In genomic region chr15:82027726-82028125, GRCm38 (mm10) we compare ENCODE assay signal across 27 mouse cellular contexts. TPM values are rescaled to one million over a fixed set of nuclear protein-coding genes. Genes with fewer than 3 reads are reported as not detected.
A peak's percentile ranks its signal among the peaks of the same experiment; 100 is the strongest.
DNase-seq lines count a peak whose midpoint lies in the region; ATAC-seq and TF ChIP-seq lines count a peak whose summit lies in the region.
"Had no signal": no experiment of that assay in that cellular context is flagged by ENCODE, and none has a peak within 500 bp of the region (broad histone marks: within the 10 kb centered on the region; RNA-seq: fewer than 3 reads in every experiment).

No protein-coding gene starts in this region.

- peak; percentile 29 for DNase-seq in liver, postnatal 0 days
- peak; percentile 34 for DNase-seq in splenic B cell, adult 2 months (ENCODE audit: low read depth, low spot score)
- DNase-seq in thymus, postnatal 36 days, result peak; percentile 66 to 84
- DNase-seq in adrenal gland, postnatal 14 days, result no peak
- no peak for DNase-seq in hindbrain, embryonic 10.5 days (ENCODE audit: low spot score)
- DNase-seq: adrenal gland, postnatal 36 days; cerebellum, adult 18-20 months; cerebellum, postnatal 25 days; kidney, adult 11 months; layer of hippocampus, postnatal 36 days; lung, postnatal 36 days; spleen, adult 18-20 months had no signal

- WGBS in liver, postnatal 0 days (ENCODE audit: insufficient replicate concordance), result 76% methylated on average over 7 of the region's 7 CpGs
- WGBS in liver, embryonic 12.5 days (ENCODE audit: insufficient replicate concordance), result 81% methylated on average over 7 of the region's 7 CpGs
- WGBS in bone marrow, adult 2 months, result 42% methylated on average over 7 of the region's 7 CpGs
- 92% methylated on average over 7 of the region's 7 CpGs for WGBS in hindbrain, embryonic 10.5 days

- no peak overlapping the region for H3K9ac ChIP-seq in liver, postnatal 0 days (replicated peaks)
- H3K9ac ChIP-seq in liver, embryonic 12.5 days, result no peak overlapping the region
- H3K9ac ChIP-seq: liver, embryonic 15.5 days had no signal

- TF ChIP-seq EP300 in liver, postnatal 0 days (IDR thresholded peaks at IDR 0.05; ENCODE audit: low read depth), result peak; percentile 66

- H3K27ac ChIP-seq in liver, postnatal 0 days (ENCODE audit: low read depth), result peak overlapping the region; percentile 71
- no peak overlapping the region for H3K27ac ChIP-seq in liver, embryonic 12.5 days
- peak overlapping the region; percentile 62 for H3K27ac ChIP-seq in bone marrow, adult 2 months (ENCODE audit: control insufficient read depth, insufficient read depth, low read depth, low read length, poor library complexity)
- no peak overlapping the region for H3K27ac ChIP-seq in hindbrain, embryonic 10.5 days
- H3K27ac ChIP-seq: embryonic facial prominence, embryonic 10.5 days; kidney, postnatal 0 days; liver, embryonic 15.5 days; stomach, postnatal 0 days had no signal

- no peaks in the 10 kb centered on the region for H3K27me3 ChIP-seq in liver, postnatal 0 days (ENCODE audit: insufficient read depth, low read length)
- no peaks in the 10 kb centered on the region for H3K27me3 ChIP-seq in liver, embryonic 12.5 days (replicated peaks)
- no peaks in the 10 kb centered on the region for H3K27me3 ChIP-seq in splenic B cell, adult 2 months (ENCODE audit: control insufficient read depth, insufficient read depth, low read length, poor library complexity, severe bottlenecking)
- H3K27me3 ChIP-seq in hindbrain, embryonic 10.5 days (ENCODE audit: insufficient read depth, poor library complexity, severe bottlenecking), result no peaks in the 10 kb centered on the region
- H3K27me3 ChIP-seq: liver, embryonic 15.5 days had no signal

- no peak for TF ChIP-seq POLR2A in bone marrow, adult 2 months (IDR thresholded peaks at IDR 0.05; ENCODE audit: borderline replicate concordance, control insufficient read depth, low read depth, low read length)

- peak; percentile 71 for ATAC-seq in liver, postnatal 0 days
- no peak for ATAC-seq in liver, embryonic 12.5 days

- H3K4me1 ChIP-seq in liver, postnatal 0 days (ENCODE audit: insufficient read depth), result no peaks in the 10 kb centered on the region
- H3K4me1 ChIP-seq in liver, embryonic 12.5 days, result peaks cover 6% of the 10 kb centered on the region; the same call in 1 of the 2 replicates
- no peaks in the 10 kb centered on the region; the same call in 1 of the 2 replicates for H3K4me1 ChIP-seq in bone marrow, adult 2 months (ENCODE audit: control insufficient read depth, insufficient read depth, low read length)
- no peaks in the 10 kb centered on the region for H3K4me1 ChIP-seq in hindbrain, embryonic 10.5 days (replicated peaks)
- H3K4me1 ChIP-seq: embryonic facial prominence, embryonic 10.5 days; liver, embryonic 15.5 days had no signal

- peaks cover 65% of the 10 kb centered on the region for H3K36me3 ChIP-seq in liver, postnatal 0 days (replicated peaks; ENCODE audit: insufficient read depth, low read length)
- H3K36me3 ChIP-seq in liver, embryonic 12.5 days, result peaks cover 100% of the 10 kb centered on the region
- H3K36me3 ChIP-seq in splenic B cell, adult 2 months (ENCODE audit: control insufficient read depth, insufficient read depth, low read length, poor library complexity, severe bottlenecking), result peaks cover 17% of the 10 kb centered on the region
- H3K36me3 ChIP-seq in hindbrain, embryonic 10.5 days, result peaks cover 99% of the 10 kb centered on the region

- H3K4me2 ChIP-seq in liver, postnatal 0 days (ENCODE audit: low read depth, low read length), result no peak overlapping the region
- no peak overlapping the region for H3K4me2 ChIP-seq in liver, embryonic 12.5 days
- H3K4me2 ChIP-seq: liver, embryonic 15.5 days had no signal

- no peak overlapping the region for H3K4me3 ChIP-seq in liver, postnatal 0 days (ENCODE audit: low read depth, low read length)
- no peak overlapping the region for H3K4me3 ChIP-seq in liver, embryonic 12.5 days
- no peak overlapping the region for H3K4me3 ChIP-seq in bone marrow, adult 2 months (replicated peaks; ENCODE audit: control insufficient read depth, low read depth, low read length)
- H3K4me3 ChIP-seq in hindbrain, embryonic 10.5 days, result no peak overlapping the region
- H3K4me3 ChIP-seq: embryonic facial prominence, embryonic 10.5 days; liver, embryonic 15.5 days had no signal

- H3K9me3 ChIP-seq in liver, postnatal 0 days (ENCODE audit: low read length), result no peaks in the 10 kb centered on the region
- no peaks in the 10 kb centered on the region for H3K9me3 ChIP-seq in liver, embryonic 12.5 days (replicated peaks)
- no peaks in the 10 kb centered on the region; the same call in 1 of the 2 replicates for H3K9me3 ChIP-seq in hindbrain, embryonic 10.5 days
- H3K9me3 ChIP-seq: embryonic facial prominence, embryonic 10.5 days; liver, embryonic 15.5 days had no signal

- TF ChIP-seq CTCF in liver, postnatal 0 days (IDR thresholded peaks at IDR 0.05; ENCODE audit: low read depth), result no peak
- no peak for TF ChIP-seq CTCF in bone marrow, adult 2 months (IDR thresholded peaks at IDR 0.05; ENCODE audit: control insufficient read depth, insufficient read depth, low read length)

RNA-seq across cellular contexts. Expression of gene Desi1, which starts 5.9 kb away (rescaled TPM):
- polyA plus RNA-seq in liver, postnatal 0 days (2015; fragmentation: Nextera tagmentation; extraction: Ambion mirVana), result 14.6 and 15.0 TPM in 2 replicates
- 19.6 and 21.8 TPM in 2 replicates for polyA plus RNA-seq in liver, embryonic 12.5 days (2016; fragmentation: Nextera tagmentation; extraction: Ambion mirVana)
- 12.5 and 22.7 TPM in 2 replicates for polyA plus RNA-seq in bone marrow, adult 2 months (2011; ENCODE audit: insufficient read depth, insufficient read length, low replicate concordance, missing spikeins)
- 68.4 and 74.8 TPM in 2 replicates for total RNA-seq in adrenal gland, postnatal 14 days (2021)
- polyA plus RNA-seq in hindbrain, embryonic 10.5 days (2016; fragmentation: Nextera tagmentation; extraction: Ambion mirVana), result 36.4 and 39.7 TPM in 2 replicates

RNA-seq across cellular contexts. Expression of gene Snu13, which starts 19.7 kb away (rescaled TPM):
- 84.6 and 92.1 TPM in 2 replicates for polyA plus RNA-seq in liver, postnatal 0 days (2015; fragmentation: Nextera tagmentation; extraction: Ambion mirVana)
- polyA plus RNA-seq in liver, embryonic 12.5 days (2016; fragmentation: Nextera tagmentation; extraction: Ambion mirVana), result 232 and 235 TPM in 2 replicates
- polyA plus RNA-seq in bone marrow, adult 2 months (2011; ENCODE audit: insufficient read depth, insufficient read length, low replicate concordance, missing spikeins), result 119 and 144 TPM in 2 replicates
- 79.0 and 82.3 TPM in 2 replicates for total RNA-seq in adrenal gland, postnatal 14 days (2021)
- polyA plus RNA-seq in hindbrain, embryonic 10.5 days (2016; fragmentation: Nextera tagmentation; extraction: Ambion mirVana), result 276 and 351 TPM in 2 replicates

RNA-seq across cellular contexts. Expression of gene 4930407I10Rik, which starts 31.2 kb away (rescaled TPM):
- not detected in 2 replicates for polyA plus RNA-seq in liver, postnatal 0 days (2015; fragmentation: Nextera tagmentation; extraction: Ambion mirVana)
- not detected in 2 replicates for polyA plus RNA-seq in liver, embryonic 12.5 days (2016; fragmentation: Nextera tagmentation; extraction: Ambion mirVana)
- not detected in 2 replicates for polyA plus RNA-seq in bone marrow, adult 2 months (2011; ENCODE audit: insufficient read depth, insufficient read length, low replicate concordance, missing spikeins)
- total RNA-seq in adrenal gland, postnatal 14 days (2021), result not detected in 2 replicates
- not detected in 2 replicates for polyA plus RNA-seq in hindbrain, embryonic 10.5 days (2016; fragmentation: Nextera tagmentation; extraction: Ambion mirVana)
- total RNA-seq: adrenal gland, postnatal 36 days; gastrocnemius, adult 8-10 months; granulocyte monocyte progenitor cell, adult 5-6 weeks; layer of hippocampus, adult 18-20 months; layer of hippocampus, postnatal 36 days; left cerebral cortex, postnatal 25 days; midbrain, postnatal 0 days had no signal
- polyA plus RNA-seq: embryonic facial prominence, embryonic 10.5 days; forebrain, embryonic 11.5 days; frontal cortex, adult 2 months; heart, embryonic 14.5 days; kidney, postnatal 0 days; liver, embryonic 15.5 days; midbrain, postnatal 0 days; stomach, postnatal 0 days had no signal

RNA-seq across cellular contexts. Expression of gene Xrcc6, which starts 40.1 kb away (rescaled TPM):
- 25.7 and 27.8 TPM in 2 replicates for polyA plus RNA-seq in liver, postnatal 0 days (2015; fragmentation: Nextera tagmentation; extraction: Ambion mirVana)
- polyA plus RNA-seq in liver, embryonic 12.5 days (2016; fragmentation: Nextera tagmentation; extraction: Ambion mirVana), result 94.9 and 98.7 TPM in 2 replicates
- polyA plus RNA-seq in bone marrow, adult 2 months (2011; ENCODE audit: insufficient read depth, insufficient read length, low replicate concordance, missing spikeins), result 60.8 and 96.2 TPM in 2 replicates
- 120 and 140 TPM in 2 replicates for total RNA-seq in adrenal gland, postnatal 14 days (2021)
- 62.1 and 75.1 TPM in 2 replicates for polyA plus RNA-seq in hindbrain, embryonic 10.5 days (2016; fragmentation: Nextera tagmentation; extraction: Ambion mirVana)

RNA-seq across cellular contexts. Expression of gene Mei1, which starts 42.1 kb away (rescaled TPM):
- not detected in 2 replicates for polyA plus RNA-seq in liver, postnatal 0 days (2015; fragmentation: Nextera tagmentation; extraction: Ambion mirVana)
- not detected in 2 replicates for polyA plus RNA-seq in liver, embryonic 12.5 days (2016; fragmentation: Nextera tagmentation; extraction: Ambion mirVana)
- polyA plus RNA-seq in bone marrow, adult 2 months (2011; ENCODE audit: insufficient read depth, insufficient read length, low replicate concordance, missing spikeins), result not detected in 2 replicates
- 1.8 and 2.1 TPM in 2 replicates for total RNA-seq in adrenal gland, postnatal 14 days (2021)
- 0.06 TPM in 1 of 2 replicates, not detected in the other for polyA plus RNA-seq in hindbrain, embryonic 10.5 days (2016; fragmentation: Nextera tagmentation; extraction: Ambion mirVana)
- total RNA-seq: gastrocnemius, adult 8-10 months; granulocyte monocyte progenitor cell, adult 5-6 weeks; midbrain, postnatal 0 days had no signal
- polyA plus RNA-seq: forebrain, embryonic 11.5 days; heart, embryonic 14.5 days; hindbrain, embryonic 11.5 days; liver, embryonic 15.5 days had no signal

Comparison
In these comparisons a context has a peak if more than half of its experiments do, and no peak if none do; other contexts are left out.
1. H3K27ac ChIP-seq: peak in liver, postnatal 0 days (single experiment) and bone marrow, adult 2 months (single experiment); none in liver, embryonic 12.5 days (single experiment) and hindbrain, embryonic 10.5 days (single experiment).
2. DNase-seq: peak in liver, postnatal 0 days (single experiment), splenic B cell, adult 2 months (single experiment) and thymus, postnatal 36 days (2 of 2); none in adrenal gland, postnatal 14 days (single experiment) and hindbrain, embryonic 10.5 days (single experiment).